Mouse (Mus musculus) lung, postnatal 0 days (tissue): ENCODE measurements around the gene Ccdc146.

Source experiments
- CTCF ChIP-seq: IDR thresholded peaks from 2 replicates; pipeline ENCODE4 v1.5.1; 2016; ENCODE audit warnings: antibody characterized with exemption, mild to moderate bottlenecking
- EP300 ChIP-seq: IDR thresholded peaks from 2 replicates; pipeline ENCODE4 v1.6.1; 2016; ENCODE audit warnings: antibody characterized with exemption, mild to moderate bottlenecking, control low read depth

GRCm38 (mm10) chr5:21328560-21328959 is 95.9 kb downstream of the Ccdc146 start:
- TF ChIP-seq CTCF: no peak
- TF ChIP-seq EP300: no peak
